Mouse (Mus musculus) ES-E14 (cell line): ENCODE data around the gene Sim2. TPM values are rescaled to one million over a fixed set of nuclear protein-coding genes. Genes with fewer than 3 reads are reported as not detected.

Source experiments
- DNase-seq: peaks from one replicate; pipeline ENCODE4 v3.0.0-alpha.2; 2013; ENCODE audit warnings: low read depth, low spot score
- H3K27ac ChIP-seq: 2 replicates; pipeline ENCODE4 v1.5.1; 2012; ENCODE audit warnings: low read depth, mild to moderate bottlenecking, low read length, moderate library complexity, mixed read lengths; ENCODE audit not compliant: poor library complexity, insufficient read depth, severe bottlenecking
- H3K36me3 ChIP-seq: 2 replicates; pipeline ENCODE4 v1.6.1; 2012; ENCODE audit warnings: mild to moderate bottlenecking, low read length, moderate library complexity, mixed read lengths; ENCODE audit not compliant: control insufficient read depth, poor library complexity, insufficient read depth, severe bottlenecking
- H3K4me1 ChIP-seq, 2 experiments: fragments of 150-350 bp in 1 of 2; sonication (generic) in 1 of 2; 2 replicates each; pipeline ENCODE4 v1.6.1; 2012; ENCODE audit warnings: low read length in 2 of 2, mild to moderate bottlenecking in 1 of 2, mixed read lengths in 1 of 2; ENCODE audit not compliant: control insufficient read depth in 2 of 2, insufficient read depth in 2 of 2, poor library complexity in 1 of 2
- H3K4me3 ChIP-seq, 2 experiments: fragments of 150-350 bp in 1 of 2; sonication (generic) in 1 of 2; 2 replicates each; pipeline ENCODE4 v1.5.1; 2012; ENCODE audit warnings: low read length in 2 of 2, low read depth in 1 of 2, mild to moderate bottlenecking in 1 of 2, mixed read lengths in 1 of 2; ENCODE audit not compliant: insufficient read depth in 1 of 2, poor library complexity in 1 of 2, severe bottlenecking in 1 of 2
- H3K9ac ChIP-seq: 2 replicates; pipeline ENCODE4 v1.6.1; 2012; ENCODE audit warnings: low read depth, mild to moderate bottlenecking, low read length, mixed read lengths; ENCODE audit not compliant: poor library complexity, insufficient read depth, severe bottlenecking
- H3K9me3 ChIP-seq: fragments of 150-350 bp; sonication (generic); 2 replicates; pipeline ENCODE4 v1.6.1; 2012; ENCODE audit warnings: low read depth, mild to moderate bottlenecking, low read length; ENCODE audit not compliant: control insufficient read depth, insufficient read depth
- CHD2 ChIP-seq: IDR thresholded peaks from 2 replicates; pipeline ENCODE4 v1.6.1; 2014; ENCODE audit warnings: mild to moderate bottlenecking, low read depth, low read length, inconsistent platforms
- HCFC1 ChIP-seq: IDR thresholded peaks from 2 replicates; pipeline ENCODE4 v1.6.1; 2012; ENCODE audit warnings: low read length, inconsistent platforms, borderline replicate concordance; ENCODE audit not compliant: insufficient read depth
- MAFK ChIP-seq: IDR thresholded peaks from 2 replicates; pipeline ENCODE4 v1.6.1; 2014; ENCODE audit warnings: mild to moderate bottlenecking, low read depth, low read length, inconsistent platforms; ENCODE audit not compliant: insufficient read depth
- ZC3H11A ChIP-seq: IDR thresholded peaks from 2 replicates; pipeline ENCODE4 v1.6.1; 2012; ENCODE audit warnings: low read depth, mild to moderate bottlenecking, inconsistent platforms, low read length, borderline replicate concordance
- ZNF384 ChIP-seq: IDR thresholded peaks from 2 replicates; pipeline ENCODE4 v1.6.1; 2012; ENCODE audit warnings: low read depth, low read length, inconsistent platforms
- in situ Hi-C, 2 experiments: fragments of 600-800 bp; cut with MboI; formaldehyde crosslinking; loops; one replicate each; pipeline ENCODE4 v1.15.1; 2025; ENCODE audit warnings: low sequenced_read_pairs in 2 of 2, inconsistent platforms in 1 of 2; ENCODE audit not compliant: unreplicated experiment in 2 of 2
- total RNA-seq: library from RNA; depleted of rRNA; stranded (reverse); fragments of 300-350 nt; gene quantifications from 2 replicates; pipeline ENCODE4 v1.2.3, GENCODE M21; 2012

The Sim2 gene
- total RNA-seq, 1 experiment: 0.13 TPM

DNA sequence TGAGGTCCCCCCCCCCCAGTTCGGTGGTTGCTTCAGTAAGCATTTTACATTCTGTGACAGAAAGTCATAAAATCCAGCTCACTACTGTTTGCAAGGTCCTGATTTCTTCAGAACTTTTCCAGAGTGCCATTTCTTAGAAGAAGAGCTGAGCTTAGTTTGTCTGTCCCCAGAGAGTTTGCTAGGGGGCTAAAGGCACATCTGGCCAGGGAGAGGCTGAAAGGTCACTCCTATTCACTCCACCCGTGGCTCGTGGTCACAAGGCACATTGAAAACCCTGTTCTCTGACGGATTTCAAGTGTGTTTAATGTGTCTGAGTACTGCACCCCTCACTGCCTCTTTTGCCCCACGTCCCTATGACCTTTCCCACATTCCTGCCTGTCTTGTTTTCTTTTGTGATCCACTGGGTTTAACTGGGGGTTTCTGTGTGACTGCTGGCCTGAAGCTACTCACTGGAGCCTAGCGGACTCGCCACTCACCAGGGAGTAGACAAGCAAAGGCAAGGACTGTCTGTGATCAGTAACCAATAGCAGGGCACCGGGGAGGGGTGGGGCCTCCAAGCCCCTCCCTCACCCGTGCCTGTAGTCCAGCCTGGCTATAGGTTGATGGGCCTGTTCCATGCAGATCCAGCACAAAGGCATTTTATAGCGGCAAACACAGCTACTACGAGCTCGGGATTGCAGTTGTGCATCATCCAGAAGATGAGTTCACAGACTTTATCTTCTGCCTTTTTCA, 13.2 kb downstream of the Sim2 start:
- no peak overlapping the region for H3K9ac ChIP-seq
- H3K4me3 ChIP-seq: 0 out of 4 replicates have a peak overlapping the region, but pooled peaks of 1 of the 2 experiments have one; percentile 8
- no peaks in the 10 kb centered on the region for H3K36me3 ChIP-seq
- no peak for TF ChIP-seq ZC3H11A
- TF ChIP-seq HCFC1: no peak
- no peak for TF ChIP-seq CHD2
- no peak for TF ChIP-seq ZNF384
- TF ChIP-seq MAFK: no peak
- DNase-seq: peak; percentile 77
- H3K27ac ChIP-seq: no peak overlapping the region
- peaks cover 4 to 8% of the 10 kb centered on the region in 2 experiments; a peak in 3 of 4 replicates for H3K4me1 ChIP-seq
- no peaks in the 10 kb centered on the region for H3K9me3 ChIP-seq
- in situ Hi-C loops: loop anchor here in 1 of 2 experiments (10.0 kb wide), 1 partner anchor 137 kb away; no protein-coding TSS in a partner anchor

DNA sequence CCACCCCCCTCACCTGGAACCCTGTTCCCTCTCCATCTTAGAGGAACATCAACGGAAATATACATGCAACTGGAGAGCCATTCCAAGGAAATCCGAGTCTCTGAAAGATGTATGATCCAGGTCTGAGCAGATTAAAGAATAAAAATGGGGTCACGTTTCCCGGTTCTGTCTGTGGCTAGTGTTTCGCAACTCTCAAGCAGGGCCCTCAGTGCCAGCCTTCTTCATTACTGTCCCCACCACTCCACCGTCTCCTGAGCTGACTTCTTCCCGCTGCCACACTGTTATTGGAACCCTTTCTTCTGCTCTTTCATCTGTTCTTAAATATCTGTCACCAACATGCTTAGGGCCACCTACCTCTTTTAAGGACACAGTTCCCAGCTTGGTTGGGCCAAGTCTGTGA, 28.4 kb downstream of the Sim2 start:
- no peak for DNase-seq
- Histone ChIP-seq H3K9ac (no peak overlapping the region), H3K4me3 (no peak overlapping the region), H3K27ac (no peak overlapping the region), H3K36me3 (no peaks in the 10 kb centered on the region), H3K4me1 (no peaks in the 10 kb centered on the region), H3K9me3 (no peaks in the 10 kb centered on the region)
- in situ Hi-C loops: no loop called here
- no peak for TF ChIP-seq ZNF384
- TF ChIP-seq CHD2: no peak
- no peak for TF ChIP-seq MAFK
- no peak for TF ChIP-seq ZC3H11A
- TF ChIP-seq HCFC1: no peak

DNA sequence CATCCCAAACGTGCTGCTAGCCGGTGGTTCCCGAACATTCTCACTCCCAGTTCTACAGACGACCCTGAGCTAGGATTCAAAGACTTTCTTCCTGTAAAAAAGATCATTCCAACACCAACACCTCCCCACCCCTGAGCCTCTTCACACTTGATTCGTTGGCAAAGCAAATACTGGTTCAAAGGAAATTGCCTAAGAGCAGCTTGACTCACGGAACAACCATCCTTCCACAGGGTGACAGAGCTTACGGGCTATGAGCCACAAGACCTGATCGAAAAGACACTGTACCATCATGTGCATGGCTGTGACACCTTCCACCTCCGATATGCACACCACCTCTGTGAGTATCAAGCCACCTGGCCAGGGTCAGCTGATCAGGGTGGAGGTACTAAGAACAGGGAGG, 30.0 kb downstream of the Sim2 start:
- in situ Hi-C loops: no loop called here
- H3K4me3 ChIP-seq: no peak overlapping the region
- no peak for DNase-seq
- H3K9ac ChIP-seq: no peak overlapping the region
- no peaks in the 10 kb centered on the region for H3K36me3 ChIP-seq
- no peak overlapping the region for H3K27ac ChIP-seq
- no peaks in the 10 kb centered on the region for H3K9me3 ChIP-seq
- no peaks in the 10 kb centered on the region for H3K4me1 ChIP-seq
- TF ChIP-seq ZNF384: no peak
- no peak for TF ChIP-seq CHD2
- no peak for TF ChIP-seq MAFK
- TF ChIP-seq ZC3H11A: no peak
- TF ChIP-seq HCFC1: no peak

DNA sequence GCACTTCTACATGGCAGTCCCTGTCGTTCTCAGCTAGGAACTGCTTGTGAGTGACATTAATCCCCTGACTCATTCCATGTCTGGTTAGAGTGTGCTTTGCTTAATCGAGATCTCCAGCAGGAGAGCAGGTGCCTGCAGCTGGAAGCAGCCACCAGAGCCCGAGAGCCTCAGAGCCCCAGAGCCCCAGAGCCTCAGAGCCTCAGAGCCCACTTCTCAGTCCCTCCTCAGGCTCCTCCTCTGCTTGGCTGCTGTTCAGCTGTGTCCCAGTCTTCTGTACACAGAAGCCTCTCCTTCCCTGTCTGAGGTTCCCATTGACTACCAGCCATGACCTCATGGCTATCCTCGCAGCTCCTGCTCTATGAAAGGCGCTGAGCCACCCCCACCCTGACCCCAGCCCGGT, 32.6 kb downstream of the Sim2 start:
- no peaks in the 10 kb centered on the region for H3K9me3 ChIP-seq
- no peak overlapping the region for H3K9ac ChIP-seq
- no peaks in the 10 kb centered on the region for H3K4me1 ChIP-seq
- TF ChIP-seq ZNF384: no peak
- TF ChIP-seq HCFC1: no peak
- TF ChIP-seq CHD2: no peak
- no peak for TF ChIP-seq ZC3H11A
- no peak for TF ChIP-seq MAFK
- no peaks in the 10 kb centered on the region for H3K36me3 ChIP-seq
- H3K27ac ChIP-seq: no peak overlapping the region
- in situ Hi-C loops: no loop called here
- no peak for DNase-seq
- no peak overlapping the region for H3K4me3 ChIP-seq

GRCm38 (mm10) chr16:94118394-94118793, 33.7 kb downstream of the Sim2 start:
- TF ChIP-seq CHD2: no peak
- TF ChIP-seq ZNF384: no peak
- TF ChIP-seq HCFC1: no peak
- no peak for TF ChIP-seq ZC3H11A
- no peak for TF ChIP-seq MAFK
- H3K4me3 ChIP-seq: no peak overlapping the region
- DNase-seq: no peak

More at GRCm38 (mm10) chr16:94118394-94118793, 33.7 kb downstream of the Sim2 start:
- in situ Hi-C loops: no loop called here
- H3K9ac ChIP-seq: no peak overlapping the region
- H3K9me3 ChIP-seq: no peaks in the 10 kb centered on the region
- H3K36me3 ChIP-seq: no peaks in the 10 kb centered on the region
- H3K4me1 ChIP-seq: no peaks in the 10 kb centered on the region
- no peak overlapping the region for H3K27ac ChIP-seq
